Mouse (Mus musculus) thymus, adult 2 months (tissue): Measurements from ENCODE around the gene Cadm4.

ENCODE experiments used
- CTCF ChIP-seq: fragments of 200-500 bp; IDR thresholded peaks from 2 replicates; pipeline ENCODE4 v1.5.1; 2012; ENCODE audit warnings: mild to moderate bottlenecking, control low read depth, low read length, moderate library complexity, borderline replicate concordance; ENCODE audit not compliant: control insufficient read depth, poor library complexity, insufficient read depth; ENCODE audit errors: extremely low read depth
- POLR2A ChIP-seq: fragments of 200-500 bp; IDR thresholded peaks from 2 replicates; pipeline ENCODE4 v1.6.1; 2012; ENCODE audit warnings: mild to moderate bottlenecking, low read length, control low read depth, moderate library complexity; ENCODE audit not compliant: control insufficient read depth, poor library complexity, insufficient read depth; ENCODE audit errors: extremely low read depth

GRCm38 (mm10) chr7:24446697-24447340, 35.0 kb upstream of the Cadm4 start:
- TF ChIP-seq CTCF = no peak
- TF ChIP-seq POLR2A = no peak
